Mouse (Mus musculus) kidney, postnatal 14 days (tissue): ENCODE measurements around the gene Nceh1.

Experiments used
- DNase-seq: peaks from one replicate; pipeline ENCODE4 v3.0.0; 2022; ENCODE audit warnings: mixed read lengths

Nceh1 gene

DNA sequence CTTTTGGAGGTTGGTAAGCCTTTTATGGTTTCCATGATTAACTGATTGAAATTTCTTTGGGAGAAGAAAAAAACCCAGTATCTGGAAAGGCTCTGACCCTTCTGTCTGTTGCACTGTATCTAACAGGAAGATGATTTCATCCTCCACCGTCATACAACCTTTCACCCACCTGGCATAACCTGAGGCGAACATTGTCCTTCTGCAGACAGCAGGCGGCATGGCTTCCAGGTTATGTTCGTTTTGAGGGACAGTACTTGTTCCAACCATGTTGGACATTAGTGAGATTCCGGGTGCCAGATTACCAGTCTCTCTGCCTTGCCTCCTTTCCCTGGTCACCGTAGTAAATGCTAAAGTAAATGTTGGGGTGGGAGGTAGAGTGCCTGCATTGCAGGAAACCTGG is 51.1 kb downstream of the Nceh1 start:
- peak; percentile 60 for DNase-seq

GRCm38 (mm10) chr3:27234976-27235375 is 52.2 kb downstream of the Nceh1 start:
- DNase-seq, result no peak

DNA sequence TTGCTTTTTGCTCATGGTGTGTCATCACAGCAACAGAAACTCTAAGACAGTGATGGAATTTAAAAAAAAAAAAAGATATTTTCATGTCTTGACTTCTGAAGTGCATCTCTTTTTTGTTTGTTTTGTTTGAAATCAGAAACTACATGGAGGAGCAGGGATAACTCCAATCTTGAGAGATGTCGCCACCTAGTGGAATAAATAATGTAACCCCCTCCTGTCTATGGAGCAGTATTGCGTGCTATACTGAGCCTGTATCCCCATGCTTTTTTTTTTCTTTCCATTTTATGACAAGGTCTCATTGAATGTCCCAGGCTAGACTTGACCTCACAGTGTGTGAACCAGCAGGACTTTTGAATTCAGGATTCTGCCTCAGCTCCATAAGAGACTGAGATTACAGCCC is 54.5 kb downstream of the Nceh1 start:
- peak; percentile 73 for DNase-seq

- DNase-seq, result no peak
Observed at GRCm38 (mm10) chr3:27238563-27238962, 55.8 kb downstream of the Nceh1 start.

DNA sequence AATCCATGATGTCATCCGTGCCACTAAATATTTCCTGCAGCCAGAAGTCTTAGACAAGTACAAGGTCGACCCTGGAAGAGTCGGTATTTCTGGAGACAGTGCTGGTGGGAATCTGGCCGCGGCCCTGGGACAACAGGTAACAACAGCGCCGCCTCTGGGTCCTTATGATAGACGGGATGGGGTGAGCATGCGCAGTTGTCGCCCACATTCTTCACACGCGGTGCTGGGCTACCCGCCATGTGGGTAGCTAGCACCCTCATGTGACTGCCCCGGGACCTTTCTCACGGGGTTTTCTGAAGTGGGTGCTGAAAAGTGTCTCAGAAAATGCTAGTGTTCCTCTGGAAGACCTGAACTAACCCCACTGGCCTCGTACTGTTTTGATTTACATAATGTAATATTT is 56.8 kb downstream of the Nceh1 start:
- DNase-seq, result no peak

DNA sequence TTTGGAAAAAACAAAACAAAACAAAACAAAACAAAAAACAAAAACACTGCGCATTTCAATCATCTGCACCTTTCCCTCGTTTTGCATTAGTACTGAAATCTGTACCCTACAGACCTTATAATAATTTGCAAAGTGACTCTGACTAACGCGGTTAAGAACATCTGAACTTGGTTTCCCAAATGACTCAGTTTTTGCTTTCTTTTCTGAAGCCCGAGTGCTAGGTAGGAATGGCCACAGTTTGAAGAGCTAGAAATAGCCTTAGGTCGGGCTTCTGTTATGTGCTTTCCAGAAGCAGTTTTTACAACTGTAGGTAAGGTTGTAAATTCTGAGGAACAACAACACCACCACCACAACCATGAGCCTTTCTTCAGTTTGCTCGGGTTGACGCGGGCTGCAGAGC is 59.1 kb downstream of the Nceh1 start:
- DNase-seq, result no peak

DNA sequence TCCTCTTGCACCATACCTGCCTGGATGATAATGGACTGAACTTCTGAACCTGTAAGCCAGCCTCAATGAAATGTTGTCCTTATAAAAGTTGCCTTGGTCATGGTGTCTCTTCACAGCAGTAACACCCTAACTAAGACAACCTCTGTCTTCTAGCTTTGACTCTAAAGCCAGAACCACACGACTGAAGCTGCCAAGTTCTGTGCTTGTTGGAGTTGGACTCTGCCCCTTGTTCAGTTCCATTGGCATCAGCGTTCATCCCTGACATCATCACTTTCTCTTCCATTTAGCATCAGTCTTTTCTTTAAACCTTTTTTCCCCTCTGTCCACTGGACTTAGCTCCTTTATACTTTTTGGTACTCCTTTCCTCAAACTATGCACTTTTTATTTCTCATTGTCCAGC is 63.4 kb downstream of the Nceh1 start:
- DNase-seq, result no peak

GRCm38 (mm10) chr3:27247785-27248184 is 65.0 kb downstream of the Nceh1 start:
- DNase-seq, result no peak

GRCm38 (mm10) chr3:27249030-27249429 is 66.3 kb downstream of the Nceh1 start:
- no peak for DNase-seq

DNA sequence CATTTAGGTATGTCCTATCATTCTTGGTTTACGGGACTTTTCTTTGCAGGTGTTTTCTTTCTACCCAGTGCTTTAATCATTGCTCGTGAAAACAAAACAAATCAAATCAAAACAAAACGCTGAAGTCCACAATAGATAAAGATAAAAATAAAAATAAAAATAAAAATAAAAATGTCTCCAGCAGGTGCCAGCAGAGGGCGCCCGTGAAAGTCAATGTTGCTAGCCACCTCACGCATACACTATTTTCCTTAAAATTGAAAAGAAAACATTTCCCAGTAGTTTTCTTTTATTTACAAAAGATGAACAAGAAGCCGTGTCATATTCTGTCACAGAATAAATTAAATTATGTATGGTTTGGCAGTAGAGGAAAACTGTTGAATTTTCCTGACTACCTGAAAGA is 68.2 kb downstream of the Nceh1 start:
- DNase-seq, result no peak

DNA sequence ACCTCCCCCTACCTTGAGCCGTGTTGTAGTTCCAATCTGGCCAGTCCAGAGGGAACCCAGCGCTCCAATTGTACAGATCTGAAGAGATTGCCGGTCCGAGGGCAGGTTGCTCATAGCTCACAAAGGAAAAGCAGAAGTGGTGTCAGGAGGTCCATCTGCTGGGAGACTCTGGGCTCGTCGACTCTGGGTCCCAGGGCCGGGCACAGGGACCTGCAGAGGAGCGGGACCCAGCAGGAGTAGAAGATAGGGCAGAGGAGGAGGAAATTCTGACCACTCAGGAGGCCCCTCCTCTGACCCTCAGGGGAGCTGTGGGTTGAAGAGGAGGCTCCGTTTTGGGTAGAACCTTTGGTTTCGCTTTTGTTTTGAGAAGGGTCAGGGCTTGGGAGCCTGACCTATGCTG is 75.7 kb downstream of the Nceh1 start:
- DNase-seq, result no peak

- no peak for DNase-seq
Observed at GRCm38 (mm10) chr3:27260393-27260792, 77.6 kb downstream of the Nceh1 start.

GRCm38 (mm10) chr3:27267327-27267726 is 84.6 kb downstream of the Nceh1 start:
- DNase-seq, result peak; percentile 79

DNA sequence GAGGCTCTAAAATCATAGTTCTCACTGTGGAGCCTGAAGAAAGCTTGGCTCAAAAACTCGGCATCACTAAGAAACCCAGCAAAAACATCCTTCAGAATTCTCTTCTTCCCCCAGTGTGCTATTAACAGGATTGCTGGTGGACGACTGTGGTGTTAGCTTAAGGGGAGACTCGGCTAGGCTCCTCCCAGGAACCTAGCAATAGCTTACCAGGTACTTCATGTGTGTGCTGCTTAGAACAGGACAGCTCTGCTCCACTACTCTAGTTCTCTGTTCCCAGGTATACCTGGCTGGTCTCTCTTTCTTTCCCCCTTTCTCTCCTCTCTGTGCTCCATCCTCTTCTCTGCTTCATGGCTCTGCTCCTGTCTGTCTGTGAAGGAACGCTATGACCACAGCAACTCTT is 85.1 kb downstream of the Nceh1 start:
- DNase-seq, result no peak

GRCm38 (mm10) chr3:27269151-27269550 is 86.4 kb downstream of the Nceh1 start:
- DNase-seq, result no peak

- DNase-seq, result peak; percentile 89
Observed at GRCm38 (mm10) chr3:27270160-27270962, 87.6 kb downstream of the Nceh1 start.

GRCm38 (mm10) chr3:27272926-27273745 is 90.4 kb downstream of the Nceh1 start:
- peak; percentile 66 for DNase-seq

DNA sequence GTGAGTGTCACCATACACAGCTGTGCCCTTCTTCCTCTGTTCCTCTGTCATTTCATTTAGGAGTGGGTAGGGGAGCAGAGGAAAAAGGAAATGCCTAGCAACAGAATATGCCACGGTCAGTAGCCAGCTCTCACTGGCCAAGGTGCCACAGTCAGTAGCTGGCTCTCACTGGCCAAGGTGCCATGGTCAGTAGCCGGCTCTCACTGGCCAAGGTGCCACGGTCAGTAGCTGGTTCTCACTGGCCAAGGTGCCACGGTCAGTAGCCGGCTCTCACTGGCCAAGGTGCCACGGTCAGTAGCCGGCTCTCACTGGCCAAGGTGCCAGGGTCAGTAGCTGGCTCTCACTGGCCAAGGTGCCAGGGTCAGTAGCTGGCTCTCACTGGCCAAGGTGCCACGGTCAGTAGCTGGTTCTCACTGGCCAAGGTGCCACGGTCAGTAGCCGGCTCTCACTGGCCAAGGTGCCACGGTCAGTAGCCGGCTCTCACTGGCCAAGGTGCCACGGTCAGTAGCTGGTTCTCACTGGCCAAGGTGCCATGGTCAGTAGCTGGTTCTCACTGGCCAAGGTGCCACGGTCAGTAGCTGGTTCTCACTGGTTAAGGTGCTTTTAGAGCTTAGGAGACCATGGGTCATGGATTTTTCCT is 96.6 kb downstream of the Nceh1 start:
- peak; percentile 66 for DNase-seq

DNA sequence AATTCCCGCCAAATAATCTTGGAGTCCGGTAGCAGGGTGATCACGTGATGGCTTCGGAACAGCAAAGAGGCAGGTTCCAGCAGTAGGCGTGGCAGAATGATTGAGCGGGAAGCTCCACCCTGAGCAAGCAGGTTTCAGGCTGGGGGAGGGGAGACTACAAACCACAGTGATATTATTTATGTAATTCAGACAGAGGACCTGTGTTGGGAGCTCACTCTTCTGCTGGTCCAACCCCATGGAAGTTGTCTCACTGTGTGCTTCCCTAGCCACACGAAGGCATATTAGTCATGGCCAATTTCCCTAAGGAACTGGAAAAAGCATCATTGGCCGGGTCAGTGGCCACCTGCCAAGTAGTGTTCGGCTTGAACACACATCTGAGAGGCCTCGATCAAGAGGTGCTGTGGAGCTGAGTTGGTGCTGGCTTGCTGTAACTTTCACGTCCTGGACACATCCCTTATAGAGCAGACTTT is 97.5 kb downstream of the Nceh1 start:
- peak; percentile 88 for DNase-seq

GRCm38 (mm10) chr3:27283071-27283713 is 100.4 kb downstream of the Nceh1 start:
- DNase-seq, result peak; percentile 80

DNA sequence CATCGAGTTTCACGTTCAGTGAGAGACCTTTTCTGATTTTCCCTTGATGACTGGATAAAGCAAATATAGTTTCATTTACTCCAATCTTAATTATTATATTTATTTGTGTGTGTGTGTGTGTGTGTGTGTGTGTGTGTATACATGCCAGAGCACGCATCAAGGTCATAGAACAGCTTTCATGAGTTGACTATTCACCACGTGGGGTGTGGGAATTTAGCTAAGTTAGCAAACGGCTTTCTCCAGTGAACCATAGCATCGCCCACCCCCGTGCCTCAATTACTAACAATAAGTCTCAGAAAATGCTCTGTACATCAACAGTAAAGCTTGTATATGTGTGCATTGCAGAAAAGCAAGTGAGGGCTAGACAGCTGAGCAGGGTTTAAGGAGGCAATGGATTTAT is 101.0 kb downstream of the Nceh1 start:
- peak; percentile 39 for DNase-seq

DNA sequence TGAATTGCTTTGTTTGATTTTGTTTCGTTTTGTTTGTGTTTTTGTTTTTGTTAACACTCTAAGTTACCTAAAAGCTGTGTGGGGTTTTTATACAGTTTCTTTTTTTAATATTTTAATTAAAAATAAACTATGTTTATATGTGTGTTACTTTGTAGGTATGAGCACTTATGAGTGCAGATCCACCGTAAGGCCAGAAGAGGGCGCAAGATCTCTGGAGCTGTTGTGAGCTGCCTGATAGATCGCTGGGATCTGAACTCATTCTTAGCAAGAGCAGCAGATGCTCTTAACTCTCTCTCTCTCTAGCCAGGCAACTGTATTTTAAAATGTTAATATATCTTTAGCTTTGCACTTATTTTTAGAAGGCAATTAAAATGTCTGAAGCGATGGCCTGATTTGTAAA is 101.5 kb downstream of the Nceh1 start:
- no peak for DNase-seq

- peak; percentile 60 for DNase-seq
Observed at GRCm38 (mm10) chr3:27285072-27285471, 102.3 kb downstream of the Nceh1 start.
